Mouse (Mus musculus) embryonic stem cell, embryonic (primary cell): ENCODE measurements around the gene Anln.

Source experiments
- CTCF ChIA-PET, 4 experiments: fragments of 300-600 bp in 2 of 4; fragments of 350-600 bp in 2 of 4; sonication (Branson Sonifier 250); formaldehyde crosslinking; loops; one replicate each; lab custom pipeline; 2022; ENCODE audit warnings: inconsistent platforms in 2 of 4; lab: Charles Lee
- POLR2A ChIA-PET, 4 experiments: fragments of 300-600 bp in 2 of 4; fragments of 350-600 bp in 2 of 4; sonication (Branson Sonifier 250); formaldehyde crosslinking; loops; one replicate each; lab custom pipeline; 2022; ENCODE audit warnings: antibody characterized with exemption in 4 of 4, inconsistent platforms in 1 of 4; lab: Charles Lee

Gene Anln

GRCm38 (mm10) chr9:22376086-22376485, 12.9 kb downstream of the Anln start:
- POLR2A ChIA-PET = interaction anchor here in 3 of 4 experiments (0.6 to 6.8 kb wide), 12 partner anchors 8 to 220 kb away, joined by 3 to 42 read pairs (median 4); partner anchors contain the start of genes Anln (in 2 of the 3) and 9530077C05Rik (in 1 of the 3)
- CTCF ChIA-PET = interaction anchor here in 1 of 4 experiments (0.5 kb wide), 1 partner anchor 210 kb away, joined by 6 read pairs; no protein-coding TSS in a partner anchor

- ChIA-PET CTCF (interaction anchor here (0.6 to 2.0 kb wide), 17 partner anchors 10 to 229 kb away, joined by 3 to 7 read pairs (median 3); partner anchors contain the start of genes Anln (in 2 of the 4), 9530077C05Rik (in 1 of the 4) and Zfp599 (in 1 of the 4)), POLR2A (interaction anchor here in 3 of 4 experiments (0.6 to 6.8 kb wide), 21 partner anchors 9 to 548 kb away, joined by 3 to 42 read pairs (median 3); partner anchors contain the start of genes 9530077C05Rik (in 2 of the 3), Anln (in 2 of the 3) and Zfp599 (in 1 of the 3))
These were observed 16.2 kb downstream of the Anln start for GRCm38 (mm10) chr9:22372760-22373159.

GRCm38 (mm10) chr9:22368030-22368429, 21.0 kb downstream of the Anln start:
- ChIA-PET CTCF (no interaction called here), POLR2A (interaction anchor here (0.7 to 5.7 kb wide), 12 partner anchors 8 to 46 kb away, joined by 3 to 31 read pairs (median 4); partner anchors contain the start of gene Anln (in 3 of the 4))

- POLR2A ChIA-PET = interaction anchor here in 2 of 4 experiments (0.7 to 1.1 kb wide), 3 partner anchors 12 to 19 kb away, joined by 3 to 5 read pairs (median 3); no protein-coding TSS in a partner anchor
- CTCF ChIA-PET = no interaction called here
These were observed 22.4 kb downstream of the Anln start for GRCm38 (mm10) chr9:22366621-22367020.

GRCm38 (mm10) chr9:22366221-22366620, 22.8 kb downstream of the Anln start:
- POLR2A ChIA-PET = interaction anchor here in 2 of 4 experiments (0.6 to 1.2 kb wide), 5 partner anchors 11 to 148 kb away, joined by 3 to 5 read pairs (median 3); no protein-coding TSS in a partner anchor
- CTCF ChIA-PET = no interaction called here

GRCm38 (mm10) chr9:22360916-22361315, 28.1 kb downstream of the Anln start:
- ChIA-PET POLR2A (interaction anchor here in 1 of 4 experiments (1.4 kb wide), 1 partner anchor 12 kb away, joined by 4 read pairs; no protein-coding TSS in a partner anchor), CTCF (no interaction called here)

GRCm38 (mm10) chr9:22355919-22356318, 33.1 kb downstream of the Anln start:
- POLR2A ChIA-PET = interaction anchor here in 2 of 4 experiments (1.0 to 1.5 kb wide), 5 partner anchors 9 to 31 kb away, joined by 3 to 5 read pairs (median 4); no protein-coding TSS in a partner anchor
- CTCF ChIA-PET = no interaction called here

- ChIA-PET CTCF (interaction anchor here in 2 of 4 experiments (0.6 to 1.1 kb wide), 3 partner anchors 26 to 127 kb away, joined by 4 to 6 read pairs (median 4); no protein-coding TSS in a partner anchor), POLR2A (interaction anchor here in 2 of 4 experiments (1.0 to 2.2 kb wide), 6 partner anchors 8 to 31 kb away, joined by 3 to 8 read pairs (median 6); no protein-coding TSS in a partner anchor)
These were observed 35.1 kb downstream of the Anln start for GRCm38 (mm10) chr9:22353901-22354300.

GRCm38 (mm10) chr9:22353465-22353864, 35.5 kb downstream of the Anln start:
- CTCF ChIA-PET = interaction anchor here in 1 of 4 experiments (1.0 to 1.1 kb wide), 2 partner anchors 26 to 114 kb away, joined by 4 to 6 read pairs; no protein-coding TSS in a partner anchor

GRCm38 (mm10) chr9:22340331-22340730, 48.7 kb downstream of the Anln start:
- CTCF ChIA-PET = interaction anchor here in 2 of 4 experiments (0.6 to 1.4 kb wide), 2 partner anchors 13 to 197 kb away, joined by 4 to 5 read pairs; no protein-coding TSS in a partner anchor

More at GRCm38 (mm10) chr9:22353465-22353864, 35.5 kb downstream of the Anln start:
- POLR2A ChIA-PET = interaction anchor here in 2 of 4 experiments (1.0 to 2.2 kb wide), 7 partner anchors 8 to 30 kb away, joined by 3 to 8 read pairs (median 4); no protein-coding TSS in a partner anchor

GRCm38 (mm10) chr9:22337217-22337616, 51.8 kb downstream of the Anln start:
- CTCF ChIA-PET = interaction anchor here in 2 of 4 experiments (0.6 to 1.9 kb wide), 2 partner anchors 9 kb away, joined by 3 to 11 read pairs; no protein-coding TSS in a partner anchor

More at GRCm38 (mm10) chr9:22340331-22340730, 48.7 kb downstream of the Anln start:
- POLR2A ChIA-PET = interaction anchor here in 3 of 4 experiments (0.6 to 3.4 kb wide), 4 partner anchors 12 to 63 kb away, joined by 3 to 17 read pairs (median 4); no protein-coding TSS in a partner anchor

GRCm38 (mm10) chr9:22327475-22328387, 61.3 kb downstream of the Anln start:
- POLR2A ChIA-PET = interaction anchor here (0.6 to 4.1 kb wide), 69 partner anchors 9 to 604 kb away, joined by 3 to 42 read pairs (median 4); partner anchors contain the start of genes Zfp599 (in 3 of the 4), 9530077C05Rik (in 2 of the 4), Anln (in 2 of the 4) and Gm49318 (in 2 of the 4)
- CTCF ChIA-PET = interaction anchor here (0.6 to 2.4 kb wide), 38 partner anchors 9 to 232 kb away, joined by 3 to 11 read pairs (median 4); partner anchors contain the start of genes Zfp809 (in 2 of the 4), 9530077C05Rik (in 1 of the 4), Anln (in 1 of the 4) and Zfp599 (in 1 of the 4)

More at GRCm38 (mm10) chr9:22337217-22337616, 51.8 kb downstream of the Anln start:
- POLR2A ChIA-PET = interaction anchor here in 3 of 4 experiments (0.7 to 3.4 kb wide), 12 partner anchors 9 to 428 kb away, joined by 3 to 20 read pairs (median 5); partner anchors contain the start of gene Zfp599 (in 1 of the 3)

GRCm38 (mm10) chr9:22327099-22327474, 61.9 kb downstream of the Anln start:
- POLR2A ChIA-PET = interaction anchor here in 3 of 4 experiments (0.6 to 4.1 kb wide), 39 partner anchors 8 to 559 kb away, joined by 3 to 42 read pairs (median 5); partner anchors contain the start of genes Zfp599 (in 3 of the 3), Pigyl (in 2 of the 3), 9530077C05Rik (in 1 of the 3) and Anln (in 1 of the 3)
- CTCF ChIA-PET = interaction anchor here in 3 of 4 experiments (0.6 to 2.4 kb wide), 14 partner anchors 8 to 231 kb away, joined by 3 to 10 read pairs (median 5); partner anchors contain the start of genes Anln (in 1 of the 3) and Zfp599 (in 1 of the 3)

GRCm38 (mm10) chr9:22324579-22324978, 64.4 kb downstream of the Anln start:
- ChIA-PET CTCF (no interaction called here), POLR2A (interaction anchor here in 1 of 4 experiments (1.0 to 1.4 kb wide), 3 partner anchors 8 to 144 kb away, joined by 3 to 4 read pairs (median 3); no protein-coding TSS in a partner anchor)

GRCm38 (mm10) chr9:22322381-22323211, 66.4 kb downstream of the Anln start:
- POLR2A ChIA-PET = interaction anchor here (0.6 to 3.0 kb wide), 84 partner anchors 8 to 776 kb away, joined by 3 to 27 read pairs (median 4); partner anchors contain the start of genes Anln (in 3 of the 4), Zfp599 (in 3 of the 4), Ecsit (in 2 of the 4) and Zfp809 (in 2 of the 4)
- CTCF ChIA-PET = interaction anchor here in 2 of 4 experiments (0.6 to 1.3 kb wide), 2 partner anchors 86 to 173 kb away, joined by 3 to 4 read pairs; no protein-coding TSS in a partner anchor

GRCm38 (mm10) chr9:22319109-22319508, 69.9 kb downstream of the Anln start:
- ChIA-PET CTCF (interaction anchor here in 1 of 4 experiments (1.9 kb wide), 1 partner anchor 8 kb away, joined by 5 read pairs; no protein-coding TSS in a partner anchor), POLR2A (interaction anchor here in 2 of 4 experiments (1.0 to 4.5 kb wide), 5 partner anchors 8 to 154 kb away, joined by 3 to 42 read pairs (median 4); partner anchors contain the start of gene Zfp809 (in 1 of the 2))
